Mouse (Mus musculus) ES-E14 (cell line): ENCODE results near the gene S1pr4.

Experiments used
- HCFC1 ChIP-seq: IDR thresholded peaks from 2 replicates; pipeline ENCODE4 v1.6.1; 2012; ENCODE audit warnings: low read length, inconsistent platforms, borderline replicate concordance; ENCODE audit not compliant: insufficient read depth
- MAFK ChIP-seq: IDR thresholded peaks from 2 replicates; pipeline ENCODE4 v1.6.1; 2014; ENCODE audit warnings: mild to moderate bottlenecking, low read depth, low read length, inconsistent platforms; ENCODE audit not compliant: insufficient read depth
- ZC3H11A ChIP-seq: IDR thresholded peaks from 2 replicates; pipeline ENCODE4 v1.6.1; 2012; ENCODE audit warnings: low read depth, mild to moderate bottlenecking, inconsistent platforms, low read length, borderline replicate concordance
- ZNF384 ChIP-seq: IDR thresholded peaks from 2 replicates; pipeline ENCODE4 v1.6.1; 2012; ENCODE audit warnings: low read depth, low read length, inconsistent platforms

DNA sequence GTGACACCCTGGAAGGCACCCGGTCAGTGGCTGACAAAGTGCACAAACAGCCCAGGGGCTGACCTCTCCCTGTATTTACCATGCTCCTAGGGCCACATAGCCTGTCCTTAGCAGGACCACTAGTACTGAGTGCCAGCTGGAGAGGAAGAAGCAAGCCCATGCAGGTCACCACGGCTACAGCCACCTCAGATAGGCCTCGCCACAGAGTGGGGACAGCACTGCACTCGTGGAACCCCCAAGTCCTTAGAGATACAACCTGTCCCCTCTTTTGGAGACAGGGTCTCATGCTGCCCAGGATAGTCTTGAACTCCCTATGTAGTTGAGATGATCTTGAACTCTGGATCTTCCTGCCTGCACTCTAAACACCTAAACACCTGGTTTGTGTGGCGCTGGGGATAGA lies 41.4 kb upstream of the S1pr4 start:
- no peak for TF ChIP-seq ZNF384
- TF ChIP-seq HCFC1, result no peak
- TF ChIP-seq ZC3H11A, result no peak
- TF ChIP-seq MAFK, result no peak
